Mouse (Mus musculus) embryonic facial prominence, embryonic 11.5 days (tissue): ENCODE measurements around the gene Slc28a1. TPM values are rescaled to one million over a fixed set of nuclear protein-coding genes. Genes with fewer than 3 reads are reported as not detected.
"Not testable (repeated sequence)": the region's sequence is repeated elsewhere in the genome, so short reads cannot be mapped to it uniquely, and the experiment has no call there.

Experiments used
- ATAC-seq: fragments of 200-750 bp; cut with Nextera tagmentation; replicated peaks from 2 replicates; pipeline ENCODE4 v1.8.0; 2017; ENCODE audit warnings: low read depth; ENCODE audit not compliant: insufficient number of reproducible peaks, low FRiP score, low TSS enrichment
- DNase-seq: peaks from one replicate; pipeline ENCODE4 v3.0.0-alpha.2; 2015; ENCODE audit warnings: low spot score
- H3K27ac ChIP-seq: fragments of 300-500 bp; sonication (generic); replicated peaks from 2 replicates; pipeline ENCODE4 v1.5.1; 2014; ENCODE audit warnings: mild to moderate bottlenecking, low read depth, low read length, control low read depth
- H3K27me3 ChIP-seq: fragments of 300-500 bp; sonication (generic); 2 replicates; pipeline ENCODE4 v1.6.1; 2014; ENCODE audit warnings: mild to moderate bottlenecking, low read length, moderate library complexity, mixed read lengths; ENCODE audit not compliant: control insufficient read depth, insufficient read depth
- H3K36me3 ChIP-seq: fragments of 300-500 bp; sonication (generic); replicated peaks from 2 replicates; pipeline ENCODE4 v1.6.1; 2014; ENCODE audit warnings: low read depth, mild to moderate bottlenecking, low read length, moderate library complexity, mixed read lengths; ENCODE audit not compliant: control insufficient read depth, insufficient read depth
- H3K4me1 ChIP-seq: fragments of 300-500 bp; sonication (generic); 2 replicates; pipeline ENCODE4 v1.6.1; 2014; ENCODE audit warnings: low read length, mixed read lengths; ENCODE audit not compliant: control insufficient read depth, insufficient read depth
- H3K4me2 ChIP-seq: fragments of 300-500 bp; sonication (generic); 2 replicates; pipeline ENCODE4 v1.6.1; 2014; ENCODE audit warnings: low read depth, mild to moderate bottlenecking, control low read depth, low read length, moderate library complexity
- H3K4me3 ChIP-seq: fragments of 300-500 bp; sonication (generic); 2 replicates; pipeline ENCODE4 v1.5.1; 2014; ENCODE audit warnings: low read depth, low read length, control low read depth
- H3K9ac ChIP-seq: fragments of 300-500 bp; sonication (generic); replicated peaks from 2 replicates; pipeline ENCODE4 v1.6.1; 2014; ENCODE audit warnings: mild to moderate bottlenecking, control low read depth, low read length
- H3K9me3 ChIP-seq: fragments of 300-500 bp; sonication (generic); replicated peaks from 2 replicates; pipeline ENCODE4 v1.6.1; 2016; ENCODE audit warnings: mild to moderate bottlenecking, low read length, inconsistent platforms, mixed read lengths; ENCODE audit not compliant: control insufficient read depth
- WGBS: fragments of 180-500 bp; shearing (Covaris S2); extraction: QIAGEN DNeasy Blood & Tissue Kit; methylation state at CpG from one replicate; pipeline ENCODE4 v1.1.7; 2014; 5-methylcytosine and 5-hydroxymethylcytosine counted together
- polyA plus RNA-seq: library from polyadenylated mRNA; unstranded; fragments of >200 nt; fragmentation: Nextera tagmentation; extraction: Ambion mirVana; gene quantifications from 2 replicates; pipeline ENCODE4 v1.2.1, GENCODE M21; 2014

Gene Slc28a1
- polyA plus RNA-seq, 1 experiment from 2014 or later: not detected

DNA sequence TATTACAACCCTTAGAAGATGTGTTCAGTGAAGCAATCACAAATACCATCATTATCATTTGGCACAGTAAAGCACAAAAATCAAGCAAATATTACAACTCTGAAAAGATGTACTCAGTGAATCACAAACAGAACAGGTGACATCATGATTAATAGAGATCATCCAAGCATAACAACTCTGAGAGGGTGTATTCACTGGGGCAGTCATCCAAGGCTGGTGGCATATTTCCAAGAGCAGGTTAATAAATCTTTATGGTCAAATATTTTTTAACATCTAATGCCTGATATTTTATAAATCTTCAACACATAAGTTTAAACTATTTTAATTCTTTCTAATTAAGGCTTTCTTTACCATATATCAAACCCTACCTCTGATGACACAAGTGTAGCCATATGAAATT lies 71.4 kb downstream of the Slc28a1 start:
- not testable (repeated sequence) for H3K36me3 ChIP-seq, H3K4me3 ChIP-seq, H3K27me3 ChIP-seq, DNase-seq, H3K4me1 ChIP-seq, H3K4me2 ChIP-seq, ATAC-seq, H3K9me3 ChIP-seq, H3K27ac ChIP-seq, H3K9ac ChIP-seq

GRCm38 (mm10) chr7:81189180-81189579 lies 74.6 kb downstream of the Slc28a1 start:
- H3K27ac ChIP-seq: no peak overlapping the region
- 80% methylated on average over 9 of the region's 9 CpGs for WGBS
- ATAC-seq: no peak
- H3K4me2 ChIP-seq: no peak overlapping the region
- H3K27me3 ChIP-seq: no peaks in the 10 kb centered on the region
- H3K9ac ChIP-seq: no peak overlapping the region
- H3K36me3 ChIP-seq: no peaks in the 10 kb centered on the region
- H3K9me3 ChIP-seq: no peaks in the 10 kb centered on the region
- no peak for DNase-seq
- H3K4me1 ChIP-seq: no peaks in the 10 kb centered on the region
- H3K4me3 ChIP-seq: no peak overlapping the region

- H3K9me3 ChIP-seq: no peaks in the 10 kb centered on the region
- no peak overlapping the region for H3K4me2 ChIP-seq
- no peaks in the 10 kb centered on the region for H3K27me3 ChIP-seq
- WGBS: 64% methylated on average over 4 of the region's 4 CpGs
- no peak overlapping the region for H3K27ac ChIP-seq
- H3K36me3 ChIP-seq: no peaks in the 10 kb centered on the region
- no peak overlapping the region for H3K9ac ChIP-seq
- peaks cover 2% of the 10 kb centered on the region; the same call in 1 of the 2 replicates for H3K4me1 ChIP-seq
- DNase-seq (no peak), ATAC-seq (no peak)
- no peak overlapping the region for H3K4me3 ChIP-seq
These were observed 80.9 kb downstream of the Slc28a1 start for GRCm38 (mm10) chr7:81195509-81195908.

- no peak overlapping the region for H3K4me3 ChIP-seq
- WGBS: 63% methylated on average over 3 of the region's 3 CpGs
- H3K9me3 ChIP-seq: no peaks in the 10 kb centered on the region
- ATAC-seq (no peak), DNase-seq (no peak)
- H3K27me3 ChIP-seq: no peaks in the 10 kb centered on the region
- no peak overlapping the region for H3K4me2 ChIP-seq
- no peak overlapping the region for H3K27ac ChIP-seq
- H3K9ac ChIP-seq: no peak overlapping the region
- no peaks in the 10 kb centered on the region for H3K36me3 ChIP-seq
- peaks cover 2% of the 10 kb centered on the region; the same call in 1 of the 2 replicates for H3K4me1 ChIP-seq
These were observed 82.2 kb downstream of the Slc28a1 start for GRCm38 (mm10) chr7:81196796-81197195.

- DNase-seq (peak; percentile 33), ATAC-seq (no peak)
- Histone ChIP-seq H3K4me1 (peaks cover 2% of the 10 kb centered on the region; the same call in 1 of the 2 replicates), H3K27ac (no peak overlapping the region), H3K9ac (no peak overlapping the region), H3K27me3 (no peaks in the 10 kb centered on the region), H3K36me3 (no peaks in the 10 kb centered on the region), H3K9me3 (no peaks in the 10 kb centered on the region), H3K4me3 (no peak overlapping the region), H3K4me2 (no peak overlapping the region)
- WGBS: 24% methylated on average over 4 of the region's 4 CpGs
These were observed 83.9 kb downstream of the Slc28a1 start for GRCm38 (mm10) chr7:81198538-81198937.

GRCm38 (mm10) chr7:81199109-81199508 lies 84.5 kb downstream of the Slc28a1 start:
- 61% methylated on average over 5 of the region's 5 CpGs for WGBS
- H3K9ac ChIP-seq: no peak overlapping the region
- H3K27ac ChIP-seq: no peak overlapping the region
- no peak overlapping the region for H3K4me2 ChIP-seq
- DNase-seq (no peak), ATAC-seq (no peak)
- no peak overlapping the region for H3K4me3 ChIP-seq
- no peaks in the 10 kb centered on the region for H3K27me3 ChIP-seq
- no peaks in the 10 kb centered on the region for H3K9me3 ChIP-seq
- peaks cover 2% of the 10 kb centered on the region; the same call in 1 of the 2 replicates for H3K4me1 ChIP-seq
- no peaks in the 10 kb centered on the region for H3K36me3 ChIP-seq

DNA sequence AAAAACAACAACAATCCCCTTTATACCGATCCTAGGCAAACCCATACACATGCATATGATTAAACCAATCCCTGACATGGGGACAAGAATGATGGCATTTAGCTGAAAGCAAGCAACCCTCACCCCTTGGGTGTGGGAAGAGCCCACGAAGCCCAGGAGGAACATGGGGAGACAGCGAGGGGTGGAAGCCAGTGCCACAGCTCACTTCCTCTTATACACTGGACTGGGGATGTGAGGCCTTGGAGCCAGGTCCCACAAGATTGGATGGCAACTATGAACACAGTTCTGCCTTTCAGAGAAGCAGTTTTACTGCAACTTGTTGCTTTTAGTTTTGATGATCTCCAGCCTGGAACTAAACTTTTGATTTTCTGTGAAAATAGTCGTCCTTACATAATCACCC lies 85.2 kb downstream of the Slc28a1 start:
- DNase-seq: no peak
- H3K4me1 ChIP-seq: peaks cover 2% of the 10 kb centered on the region; the same call in 1 of the 2 replicates

GRCm38 (mm10) chr7:81202389-81202788 lies 87.8 kb downstream of the Slc28a1 start:
- peak; percentile 34 for DNase-seq
- ATAC-seq: no peak
- Histone ChIP-seq H3K9me3 (no peaks in the 10 kb centered on the region), H3K4me3 (no peak overlapping the region), H3K36me3 (no peaks in the 10 kb centered on the region), H3K4me2 (no peak overlapping the region), H3K27ac (no peak overlapping the region), H3K27me3 (no peaks in the 10 kb centered on the region), H3K9ac (no peak overlapping the region), H3K4me1 (peaks cover 2% of the 10 kb centered on the region; the same call in 1 of the 2 replicates)
- WGBS: 39% methylated on average over 5 of the region's 5 CpGs

More for the DNA sequence above, 85.2 kb downstream of the Slc28a1 start:
- Histone ChIP-seq H3K27me3 (no peaks in the 10 kb centered on the region), H3K4me3 (no peak overlapping the region), H3K9me3 (no peaks in the 10 kb centered on the region), H3K27ac (no peak overlapping the region), H3K36me3 (no peaks in the 10 kb centered on the region), H3K9ac (no peak overlapping the region), H3K4me2 (no peak overlapping the region)
- ATAC-seq: no peak
- 69% methylated on average over 4 of the region's 4 CpGs for WGBS
